Mouse (Mus musculus): Measurements from ENCODE around the gene 1700016K19Rik.

- no peak for TF ChIP-seq POLR2A (IDR thresholded peaks at IDR 0.05; ENCODE audit: borderline replicate concordance, extremely low read depth, insufficient read depth, insufficient read length, poor library complexity, severe bottlenecking)
- TF ChIP-seq CTCF (IDR thresholded peaks at IDR 0.05; ENCODE audit: borderline replicate concordance, extremely low read depth, insufficient read depth, insufficient read length), result no peak
Observed at GRCm38 (mm10) chr11:75961782-75962181, 37.9 kb upstream of the 1700016K19Rik start.
